Mouse (Mus musculus) cerebellum, adult 8-10 months (tissue): ENCODE results near the gene Nars2.
A peak's percentile ranks its signal among the peaks of the same experiment; 100 is the strongest.

Source experiments
- DNase-seq: peaks from one replicate; pipeline ENCODE4 v3.0.0; 2022

Gene Nars2

DNA sequence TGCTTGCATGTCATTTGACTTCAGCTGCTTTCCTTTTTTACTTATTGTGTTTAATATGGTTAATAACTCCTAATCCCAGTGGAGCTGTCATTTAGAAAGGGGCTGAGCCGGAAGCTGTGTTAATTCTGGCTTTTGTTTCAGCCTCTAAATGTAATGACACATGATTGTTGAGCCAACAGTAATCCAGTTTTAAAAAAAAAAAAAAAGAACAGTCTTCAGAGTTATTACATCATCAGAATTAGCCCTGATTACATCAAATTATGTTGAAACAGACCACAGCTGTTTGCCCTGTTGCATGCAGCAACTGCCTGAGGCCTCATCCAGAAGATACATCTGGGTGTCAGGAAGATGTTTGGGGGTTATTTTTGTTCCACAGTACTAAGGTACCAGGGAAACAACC lies 123.7 kb downstream of the Nars2 start:
- no peak for DNase-seq

DNA sequence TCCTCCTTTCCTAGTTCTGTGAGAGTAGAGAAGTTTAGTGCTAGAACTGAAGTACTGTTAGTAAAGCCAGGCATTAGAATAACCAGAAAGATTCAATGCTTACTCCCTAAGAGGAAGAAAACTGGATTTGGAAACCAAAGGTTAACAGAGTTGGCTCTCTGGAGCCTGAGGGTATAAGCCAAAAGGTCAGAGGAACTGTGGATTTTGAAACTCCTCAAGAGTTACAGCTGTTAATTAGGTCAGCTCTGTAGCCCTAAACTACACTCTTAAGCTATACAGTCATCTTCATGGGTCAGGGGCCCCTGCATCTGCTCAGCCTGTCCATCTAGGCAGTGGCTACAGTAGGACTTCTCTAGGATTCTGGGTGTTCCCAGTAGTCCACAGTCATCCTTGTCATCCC lies 125.7 kb downstream of the Nars2 start:
- DNase-seq = no peak

- DNase-seq = no peak
These were observed 127.4 kb downstream of the Nars2 start for GRCm38 (mm10) chr7:97078685-97079084.

- peak; percentile 35 for DNase-seq
These were observed 127.8 kb downstream of the Nars2 start for GRCm38 (mm10) chr7:97079145-97079544.

DNA sequence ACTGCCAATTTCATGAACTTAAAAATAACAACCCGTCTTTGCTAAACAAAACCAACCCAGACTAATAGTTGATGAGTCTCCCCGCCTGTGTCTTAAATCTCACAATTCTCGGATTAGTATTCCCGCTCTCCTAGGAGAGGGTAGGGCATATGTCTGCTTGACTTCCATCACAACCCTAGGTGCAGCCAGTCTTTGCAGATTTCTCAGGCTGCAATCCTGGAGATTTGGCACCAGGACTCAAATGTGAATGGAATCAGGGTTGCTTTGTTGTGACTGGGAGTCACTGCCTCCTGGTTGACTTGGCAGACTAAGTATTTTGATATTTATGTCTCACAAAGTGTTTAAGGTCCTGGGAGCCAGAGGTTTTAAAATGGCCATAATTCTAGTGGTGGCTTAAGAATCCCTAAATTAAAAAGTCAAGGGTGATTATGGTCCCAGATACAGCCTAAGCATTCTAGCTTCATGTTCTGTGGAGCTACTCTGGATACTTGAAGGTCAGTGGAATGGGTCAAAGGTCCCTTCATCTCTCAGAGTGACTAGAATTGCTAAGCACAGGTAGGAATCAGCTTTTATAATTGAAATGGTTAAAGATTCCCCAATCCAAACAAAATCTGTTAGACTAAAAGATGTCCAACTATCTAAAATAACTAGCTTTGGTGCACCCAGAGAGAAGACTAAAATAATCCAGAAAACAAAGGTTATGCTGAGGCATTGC lies 128.5 kb downstream of the Nars2 start:
- no peak for DNase-seq

GRCm38 (mm10) chr7:97080621-97081241 lies 129.4 kb downstream of the Nars2 start:
- DNase-seq = no peak

GRCm38 (mm10) chr7:97081242-97081958 lies 130.1 kb downstream of the Nars2 start, which contains the start of gene Gab2:
Gene Gab2 (plus strand): TSS chr7:97081586.
- DNase-seq = peak; percentile 38

- peak; percentile 15 for DNase-seq
These were observed 130.6 kb downstream of the Nars2 start for GRCm38 (mm10) chr7:97081959-97082218.

DNA sequence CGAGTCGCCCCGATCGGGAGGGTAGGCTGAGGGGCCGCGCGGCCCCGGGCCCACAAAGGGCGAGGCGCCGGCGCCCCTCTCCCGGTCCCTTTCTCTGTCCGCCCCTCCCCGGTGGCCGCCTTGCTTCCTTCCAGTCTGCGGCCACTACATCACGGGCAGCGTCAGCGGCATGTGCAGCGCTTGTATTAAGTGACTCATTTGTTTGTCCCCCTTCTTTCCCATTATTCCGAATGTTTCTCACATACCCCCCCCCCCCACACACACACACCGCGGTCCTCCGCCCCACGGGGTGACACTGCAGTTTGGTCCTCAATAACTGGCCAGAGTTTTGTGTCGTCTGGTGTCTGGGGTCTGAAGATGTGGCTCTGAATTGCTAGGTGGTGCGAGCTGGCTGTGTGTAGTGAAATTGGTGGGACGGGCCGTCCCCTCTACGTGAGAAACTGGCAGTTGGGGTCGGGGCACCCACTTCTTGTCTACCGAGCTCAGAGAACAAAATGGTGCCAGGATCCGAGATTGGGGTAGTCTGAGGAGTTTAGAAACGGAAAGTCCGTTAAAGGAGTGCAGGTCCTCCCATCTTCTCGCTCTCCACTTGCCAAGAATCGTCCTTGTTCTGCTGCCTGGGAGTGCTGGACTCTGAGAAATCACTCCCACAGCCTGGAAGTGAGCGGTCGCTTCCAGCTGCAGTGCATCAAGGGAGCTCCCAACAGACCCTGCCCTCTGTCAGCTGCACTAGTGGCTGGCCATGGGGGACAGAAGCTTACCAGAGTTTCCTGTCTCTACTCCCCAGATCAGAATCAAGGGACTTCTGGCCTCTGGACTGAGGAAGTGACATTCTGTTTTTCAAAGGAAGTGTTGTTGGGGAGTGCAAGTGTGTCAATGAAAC lies 131.2 kb downstream of the Nars2 start:
- DNase-seq = peak; percentile 13

GRCm38 (mm10) chr7:97083579-97083978 lies 132.3 kb downstream of the Nars2 start:
- DNase-seq = no peak

DNA sequence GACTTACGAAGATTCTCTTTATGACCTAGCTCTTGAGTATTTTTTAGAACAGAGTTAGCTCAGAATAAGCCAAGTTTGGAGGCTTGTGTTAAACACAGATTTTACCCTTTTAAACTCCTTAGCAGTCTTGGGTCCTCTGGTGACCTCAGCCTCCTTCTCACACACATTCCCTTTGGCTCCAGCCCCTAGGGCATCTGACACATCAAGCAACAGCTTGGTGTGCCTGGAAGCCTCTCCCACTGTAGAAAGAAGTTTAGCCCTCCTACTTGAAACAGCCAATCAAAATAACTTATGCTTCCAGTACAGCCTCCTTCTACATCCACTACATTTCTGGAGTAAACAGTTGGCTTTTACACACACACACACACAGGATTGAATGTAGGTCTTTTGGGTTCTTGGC lies 132.9 kb downstream of the Nars2 start:
- no peak for DNase-seq

DNA sequence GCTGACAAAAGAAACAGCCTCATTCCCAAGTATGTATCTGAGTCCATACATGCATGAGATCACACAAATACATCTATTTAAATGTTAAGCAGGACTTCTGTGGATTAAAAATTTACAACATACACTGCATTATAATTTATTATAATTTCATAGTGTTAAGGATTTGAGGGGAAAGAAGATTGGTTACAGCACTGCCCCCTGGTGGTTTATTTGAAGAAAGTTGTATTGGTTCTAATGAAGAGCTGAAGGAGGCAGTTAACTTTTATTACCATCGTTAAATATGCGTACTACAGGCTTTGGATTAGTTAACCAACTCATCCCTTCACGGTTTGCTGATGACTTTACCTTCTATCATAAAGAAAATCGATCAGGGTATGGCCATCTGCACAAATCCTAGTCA lies 134.0 kb downstream of the Nars2 start:
- peak; percentile 23 for DNase-seq

DNA sequence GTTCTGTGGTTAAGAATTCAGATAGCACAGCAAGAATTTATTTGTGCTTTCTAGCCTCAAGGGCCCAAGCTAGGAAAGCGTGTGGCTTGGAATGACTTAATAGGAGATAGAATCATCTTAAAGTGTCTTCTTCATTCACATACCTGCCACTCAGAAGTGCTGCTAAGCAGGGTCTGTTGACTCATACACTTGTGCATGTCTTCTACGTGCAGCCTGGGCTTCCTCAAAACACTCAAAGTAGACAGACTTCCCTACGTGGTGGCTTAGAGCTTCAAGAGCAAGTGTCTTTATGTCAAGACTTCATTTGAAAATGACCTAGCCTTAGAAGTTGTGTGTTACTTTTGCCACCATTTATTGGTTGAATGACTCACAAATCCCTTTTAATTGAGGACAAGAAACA lies 142.9 kb downstream of the Nars2 start:
- DNase-seq = no peak

- DNase-seq = no peak
These were observed 156.8 kb downstream of the Nars2 start for GRCm38 (mm10) chr7:97108119-97108518.
